Mouse (Mus musculus): ENCODE results near the gene Klc2.

GRCm38 (mm10) chr19:5107556-5108270 is 10.6 kb downstream of the Klc2 start:
- TF ChIP-seq CTCF (IDR thresholded peaks at IDR 0.05; ENCODE audit: low read depth, low read length) (no peak), POLR2A (IDR thresholded peaks at IDR 0.05; ENCODE audit: borderline replicate concordance, low read depth, low read length) (no peak)
